Mouse (Mus musculus) bone marrow, adult 2 months (tissue): ENCODE measurements at regions not wholly inside any gene's neighbourhood (a gene's known extent, or its start where the extent isn't known, plus 50 kb on each side); places are given as distances from the start of the nearest gene placed in this dataset.

Source experiments
- CTCF ChIP-seq: fragments of 200-500 bp; IDR thresholded peaks from 2 replicates; pipeline ENCODE4 v1.5.1; 2011; ENCODE audit warnings: low read length, control low read depth; ENCODE audit not compliant: control insufficient read depth, insufficient read depth
- POLR2A ChIP-seq: fragments of 200-500 bp; IDR thresholded peaks from 2 replicates; pipeline ENCODE4 v1.6.1; 2011; ENCODE audit warnings: low read depth, mild to moderate bottlenecking, control low read depth, low read length, borderline replicate concordance; ENCODE audit not compliant: control insufficient read depth

GRCm38 (mm10) chr11:16592766-16593165, 84.5 kb upstream of the Sec61g start:
- TF ChIP-seq CTCF (no peak), POLR2A (no peak)
